In genomic region chr6:128437288-128437687, GRCm38 (mm10) we compare ENCODE assay signal across 8 mouse cellular contexts. TPM values are rescaled to one million over a fixed set of nuclear protein-coding genes. Genes with fewer than 3 reads are reported as not detected.
DNase-seq lines count a peak whose midpoint lies in the region; ATAC-seq and TF ChIP-seq lines count a peak whose summit lies in the region.

No protein-coding gene starts in this region.

- H3K4me3 ChIP-seq in heart, adult 2 months, result peak overlapping the region; percentile 90
- H3K4me3 ChIP-seq in C2C12 (ENCODE audit: insufficient read depth, poor library complexity, severe bottlenecking), result peak overlapping the region; percentile 92
- peak overlapping the region; percentile 98 for H3K4me3 ChIP-seq in forebrain, embryonic 14.5 days (ENCODE audit: low read depth, low read length)
- H3K4me3 ChIP-seq in liver, embryonic 16.5 days (ENCODE audit: low read depth, low read length), result peak overlapping the region; percentile 89

- H3K9me3 ChIP-seq in forebrain, embryonic 14.5 days (replicated peaks; ENCODE audit: control insufficient read depth, low read length), result no peaks in the 10 kb centered on the region
- no peaks in the 10 kb centered on the region for H3K9me3 ChIP-seq in liver, embryonic 16.5 days (replicated peaks; ENCODE audit: control insufficient read depth, low read length)

- no peak for TF ChIP-seq CTCF in heart, adult 2 months (IDR thresholded peaks at IDR 0.05)
- no peak for TF ChIP-seq CTCF in C2C12 (IDR thresholded peaks at IDR 0.05; ENCODE audit: control insufficient read depth, insufficient read depth, insufficient read length)

- H3K36me3 ChIP-seq in heart, adult 2 months (ENCODE audit: control insufficient read depth, insufficient read depth, low read length), result peaks cover 16% of the 10 kb centered on the region
- H3K36me3 ChIP-seq in C2C12 (ENCODE audit: control insufficient read depth, insufficient read depth), result peaks cover 45% of the 10 kb centered on the region
- H3K36me3 ChIP-seq in forebrain, embryonic 14.5 days (ENCODE audit: control insufficient read depth, insufficient read depth, low read length), result peaks cover 42% of the 10 kb centered on the region
- H3K36me3 ChIP-seq in liver, embryonic 16.5 days (ENCODE audit: control insufficient read depth, insufficient read depth), result peaks cover 30% of the 10 kb centered on the region

- TF ChIP-seq EP300 in heart, adult 2 months (IDR thresholded peaks at IDR 0.05; ENCODE audit: insufficient read depth, low read depth, low read length), result no peak

- peaks cover 35% of the 10 kb centered on the region for H3K79me3 ChIP-seq in C2C12 (ENCODE audit: low read depth)

- peaks cover 17% of the 10 kb centered on the region for H3K4me1 ChIP-seq in heart, adult 2 months (ENCODE audit: control insufficient read depth, insufficient read depth, low read length)
- peaks cover 11% of the 10 kb centered on the region for H3K4me1 ChIP-seq in forebrain, embryonic 14.5 days (ENCODE audit: control insufficient read depth, insufficient read depth, low read length)
- peaks cover 41% of the 10 kb centered on the region for H3K4me1 ChIP-seq in liver, embryonic 16.5 days (ENCODE audit: control insufficient read depth, low read depth, low read length)

- ATAC-seq in forebrain, embryonic 14.5 days, result no peak
- no peak for ATAC-seq in liver, embryonic 16.5 days (ENCODE audit: low read depth)
- no peak for ATAC-seq in megakaryocyte-erythroid progenitor cell, adult 5-6 weeks (replicated peaks; ENCODE audit: low FRiP score, low TSS enrichment, poor library complexity, severe bottlenecking)

- H3K4me2 ChIP-seq in forebrain, embryonic 14.5 days (ENCODE audit: low read length), result peak overlapping the region; percentile 68
- peak overlapping the region; percentile 98 for H3K4me2 ChIP-seq in liver, embryonic 16.5 days (ENCODE audit: low read depth, low read length)

- 0 out of 2 replicates have a peak, but pooled peaks have one; percentile 35 for TF ChIP-seq POLR2A in heart, adult 2 months (IDR thresholded peaks at IDR 0.05; ENCODE audit: insufficient read depth, low read depth, low read length)

- intact Hi-C loops in heart, adult 2 months (cut with DNase I), result loop anchor here (1.0 to 5.0 kb wide), 3 partner anchors 9 to 1015 kb away; partner anchors contain the start of gene Clec1a
- intact Hi-C loops in heart, postnatal 36 days (cut with DNase I), result loop anchor here (10.0 kb wide), 1 partner anchor 1098 kb away; the partner anchor contains the start of gene Gabarapl1

- peak overlapping the region; percentile 95 for H3K27ac ChIP-seq in heart, adult 2 months
- peak overlapping the region; percentile 92 for H3K27ac ChIP-seq in forebrain, embryonic 14.5 days (ENCODE audit: low read depth, low read length)
- H3K27ac ChIP-seq in liver, embryonic 16.5 days (ENCODE audit: low read length), result peak overlapping the region; percentile 79

- H3K27me3 ChIP-seq in heart, adult 2 months (ENCODE audit: control insufficient read depth, insufficient read depth, low read length), result no peaks in the 10 kb centered on the region
- H3K27me3 ChIP-seq in C2C12 (ENCODE audit: control insufficient read depth, insufficient read depth, insufficient read length), result no peaks in the 10 kb centered on the region
- no peaks in the 10 kb centered on the region for H3K27me3 ChIP-seq in forebrain, embryonic 14.5 days (replicated peaks; ENCODE audit: control insufficient read depth, insufficient read depth, low read length)
- H3K27me3 ChIP-seq in liver, embryonic 16.5 days (ENCODE audit: control insufficient read depth, insufficient read depth, low read depth, low read length), result no peaks in the 10 kb centered on the region

- 10% methylated on average over 10 of the region's 10 CpGs for WGBS in heart, adult 2 months
- whole genome bisulfite sequencing in forebrain, embryonic 14.5 days, result 3% methylated on average over 10 of the region's 10 CpGs
- 1% methylated on average over 10 of the region's 10 CpGs for WGBS in liver, embryonic 16.5 days (ENCODE audit: insufficient replicate concordance)

- H3K79me2 ChIP-seq in heart, adult 2 months (replicated peaks; ENCODE audit: control insufficient read depth, insufficient read depth, low read length), result 0 out of 2 replicates have a peak, but pooled peaks cover 3% of the 10 kb centered on the region
- peaks cover 43% of the 10 kb centered on the region for H3K79me2 ChIP-seq in C2C12 (ENCODE audit: control insufficient read depth, insufficient read depth)

- DNase-seq in heart, adult 2 months, result no peak
- DNase-seq in heart, postnatal 36 days, result no peak
- peak; percentile 17 for DNase-seq in forebrain, embryonic 14.5 days (ENCODE audit: low spot score)
- no peak for DNase-seq in thymus, postnatal 36 days
- DNase-seq in layer of hippocampus, postnatal 36 days, result no peak

- peak overlapping the region; percentile 97 for H3K9ac ChIP-seq in heart, adult 2 months (ENCODE audit: low read depth, low read length)
- peak overlapping the region; percentile 97 for H3K9ac ChIP-seq in forebrain, embryonic 14.5 days (ENCODE audit: low read length)
- peak overlapping the region; percentile 87 for H3K9ac ChIP-seq in liver, embryonic 16.5 days (ENCODE audit: low read depth, low read length)

- peak overlapping the region; percentile 91 for H3ac ChIP-seq in C2C12 (ENCODE audit: control insufficient read depth, insufficient read length, low read depth)

TF ChIP-seq in C2C12, 6 proteins besides CTCF, POLR2A, EP300 and RAD21:
- no peak for TF ChIP-seq FOSL1 (IDR thresholded peaks at IDR 0.05; ENCODE audit: insufficient read depth, low read length, poor library complexity, severe bottlenecking)
- no peak for TF ChIP-seq MYOG (IDR thresholded peaks at IDR 0.05; ENCODE audit: control insufficient read depth, extremely low read depth, insufficient read length)
- no peak for TF ChIP-seq USF1 (IDR thresholded peaks at IDR 0.05; ENCODE audit: low read depth)
- TF ChIP-seq MAX (IDR thresholded peaks at IDR 0.05), result no peak
TF ChIP-seq in C2C12: peak in this region for 0.

RNA-seq across cellular contexts. Expression of gene Fkbp4, which starts 1.2 kb away (rescaled TPM):
- total RNA-seq in heart, adult 2 months (2021), result 100 to 1,000 TPM; 351 to 359 TPM
- polyA plus RNA-seq in heart, adult 2 months (2012; rRNA removed), result 206 and 250 TPM in 2 replicates
- 100 to 1,000 TPM; 320 to 392 TPM for total RNA-seq in heart, postnatal 36 days (2021)
- polyA plus RNA-seq in C2C12 (2012; fragmentation: generic; extraction: Trizol), result 399 TPM
- polyA plus RNA-seq in forebrain, embryonic 14.5 days (2014; fragmentation: Nextera tagmentation; extraction: Ambion mirVana), result 366 and 400 TPM in 2 replicates
- 156 and 174 TPM in 2 replicates for polyA plus RNA-seq in liver, embryonic 16.5 days (2015; fragmentation: Nextera tagmentation; extraction: Ambion mirVana)
- 234 and 279 TPM in 2 replicates for total RNA-seq in megakaryocyte-erythroid progenitor cell, adult 5-6 weeks (2014; fragmentation: Nextera tagmentation)
- total RNA-seq in megakaryocyte-erythroid progenitor cell, adult 5-6 weeks (2017), result 419 and 525 TPM in 2 replicates
- total RNA-seq in layer of hippocampus, postnatal 36 days (2021), result 100 to 1,000 TPM; 123 to 134 TPM

RNA-seq across cellular contexts. Expression of gene Itfg2, which starts 12.6 kb away (rescaled TPM):
- 10 to 100 TPM; 17.0 to 21.2 TPM for total RNA-seq in heart, adult 2 months (2021)
- 11.9 and 21.5 TPM in 2 replicates for polyA plus RNA-seq in heart, adult 2 months (2012; rRNA removed)
- total RNA-seq in heart, postnatal 36 days (2021), result 10 to 100 TPM; 16.7 to 17.9 TPM
- 28.9 TPM for polyA plus RNA-seq in C2C12 (2012; fragmentation: generic; extraction: Trizol)
- polyA plus RNA-seq in forebrain, embryonic 14.5 days (2014; fragmentation: Nextera tagmentation; extraction: Ambion mirVana), result 28.0 and 32.1 TPM in 2 replicates
- polyA plus RNA-seq in liver, embryonic 16.5 days (2015; fragmentation: Nextera tagmentation; extraction: Ambion mirVana), result 10.5 and 11.9 TPM in 2 replicates
- 39.1 and 52.6 TPM in 2 replicates for total RNA-seq in megakaryocyte-erythroid progenitor cell, adult 5-6 weeks (2014; fragmentation: Nextera tagmentation)
- total RNA-seq in megakaryocyte-erythroid progenitor cell, adult 5-6 weeks (2017), result 19.3 and 24.7 TPM in 2 replicates
- 10 to 100 TPM; 18.2 to 25.4 TPM for total RNA-seq in layer of hippocampus, postnatal 36 days (2021)

RNA-seq across cellular contexts. Expression of gene Nrip2, which starts 38.2 kb away (rescaled TPM):
- total RNA-seq in heart, adult 2 months (2021), result 1 to 10 TPM; 1.6 to 2.4 TPM
- polyA plus RNA-seq in heart, adult 2 months (2012; rRNA removed), result 2.6 and 3.6 TPM in 2 replicates
- total RNA-seq in heart, postnatal 36 days (2021), result 1 to 10 TPM; 1.4 TPM
- 0.51 TPM for polyA plus RNA-seq in C2C12 (2012; fragmentation: generic; extraction: Trizol)
- polyA plus RNA-seq in forebrain, embryonic 14.5 days (2014; fragmentation: Nextera tagmentation; extraction: Ambion mirVana), result 4.7 TPM in 2 replicates
- polyA plus RNA-seq in liver, embryonic 16.5 days (2015; fragmentation: Nextera tagmentation; extraction: Ambion mirVana), result 4.1 and 4.7 TPM in 2 replicates
- not detected in 2 replicates for total RNA-seq in megakaryocyte-erythroid progenitor cell, adult 5-6 weeks (2014; fragmentation: Nextera tagmentation)
- total RNA-seq in megakaryocyte-erythroid progenitor cell, adult 5-6 weeks (2017), result not detected in 2 replicates
- 10 to 100 TPM; 16.0 to 18.1 TPM for total RNA-seq in layer of hippocampus, postnatal 36 days (2021)

Comparison
In these comparisons a context has a peak if more than half of its experiments do, and no peak if none do; other contexts are left out.
1. RNA of gene Nrip2, which starts 38.2 kb away (total RNA-seq): 16.0 to 18.1 TPM in layer of hippocampus, postnatal 36 days; 1.6 to 2.4 TPM in heart, adult 2 months, 1.4 TPM in heart, postnatal 36 days and not detected in megakaryocyte-erythroid progenitor cell, adult 5-6 weeks; every median in the first group is over 4 times any median in the second.
2. Peak in every context shown above with its lines, with median percentiles within 50 percentile points of each other: H3K27ac ChIP-seq, H3K4me3 ChIP-seq and H3K9ac ChIP-seq.